Mouse (Mus musculus): Measurements from ENCODE around the gene Lmx1a. TPM values are rescaled to one million over a fixed set of nuclear protein-coding genes. Genes with fewer than 3 reads are reported as not detected.

Lmx1a gene
- polyA plus RNA-seq, 1 experiment from 2014 or later, result 7.1 TPM

DNA sequence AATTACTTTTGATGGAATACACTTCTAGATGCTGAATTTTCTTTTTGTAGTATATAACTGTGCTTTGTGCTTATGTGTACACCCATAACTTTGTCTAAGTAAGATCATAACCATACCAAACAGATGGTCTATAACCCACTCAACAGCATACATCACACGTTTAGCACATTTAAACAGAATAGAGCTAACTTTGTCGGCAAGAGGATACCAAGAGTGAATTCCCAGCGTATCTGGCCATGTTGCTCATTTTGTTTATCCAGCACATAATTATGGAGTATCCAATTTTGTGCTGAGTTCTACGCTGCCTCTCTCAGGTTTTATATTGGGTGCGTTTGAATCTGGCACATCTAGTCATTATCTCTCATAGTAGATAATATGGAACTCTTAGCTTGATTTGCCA, 196.7 kb downstream of the Lmx1a start:
- Histone ChIP-seq H3K4me1 (ENCODE audit: control insufficient read depth, insufficient read depth, low read depth, low read length) (peaks cover 4% of the 10 kb centered on the region), H3K27ac (ENCODE audit: low read depth, low read length) (no peak overlapping the region), H3K4me2 (ENCODE audit: low read length) (no peak overlapping the region), H3K36me3 (ENCODE audit: control insufficient read depth, insufficient read depth, low read length) (no peaks in the 10 kb centered on the region), H3K27me3 (replicated peaks; ENCODE audit: control insufficient read depth, insufficient read depth, low read length) (no peaks in the 10 kb centered on the region), H3K4me3 (ENCODE audit: low read length) (no peak overlapping the region), H3K9ac (ENCODE audit: low read depth, low read length) (no peak overlapping the region), H3K9me3 (ENCODE audit: control insufficient read depth, low read length) (no peaks in the 10 kb centered on the region)
- ATAC-seq, result no peak
- WGBS, result 94% methylated on average over 5 of the region's 5 CpGs

GRCm38 (mm10) chr1:167888120-167888519, 199.1 kb downstream of the Lmx1a start:
- no peak overlapping the region for H3K27ac ChIP-seq (ENCODE audit: low read depth, low read length)
- WGBS, result 70% methylated on average over 5 of the region's 5 CpGs
- no peak for ATAC-seq

GRCm38 (mm10) chr1:167888816-167889215, 199.8 kb downstream of the Lmx1a start:
- H3K4me1 ChIP-seq (ENCODE audit: control insufficient read depth, insufficient read depth, low read depth, low read length), result peaks cover 4% of the 10 kb centered on the region
- H3K4me3 ChIP-seq (ENCODE audit: low read length), result no peak overlapping the region
- peak; percentile 79 for ATAC-seq
- no peaks in the 10 kb centered on the region for H3K36me3 ChIP-seq (ENCODE audit: control insufficient read depth, insufficient read depth, low read length)
- no peaks in the 10 kb centered on the region for H3K9me3 ChIP-seq (ENCODE audit: control insufficient read depth, low read length)
- no peaks in the 10 kb centered on the region for H3K27me3 ChIP-seq (replicated peaks; ENCODE audit: control insufficient read depth, insufficient read depth, low read length)
- H3K9ac ChIP-seq (ENCODE audit: low read depth, low read length), result no peak overlapping the region
- peak overlapping the region; percentile 48 for H3K4me2 ChIP-seq (ENCODE audit: low read length)
- WGBS, result 23% methylated on average over 9 of the region's 9 CpGs
- H3K27ac ChIP-seq (ENCODE audit: low read depth, low read length), result no peak overlapping the region

More at GRCm38 (mm10) chr1:167888120-167888519, 199.1 kb downstream of the Lmx1a start:
- H3K9ac ChIP-seq (ENCODE audit: low read depth, low read length), result no peak overlapping the region; the same call in 1 of the 2 replicates
- no peaks in the 10 kb centered on the region for H3K36me3 ChIP-seq (ENCODE audit: control insufficient read depth, insufficient read depth, low read length)
- peaks cover 4% of the 10 kb centered on the region for H3K4me1 ChIP-seq (ENCODE audit: control insufficient read depth, insufficient read depth, low read depth, low read length)
- H3K9me3 ChIP-seq (ENCODE audit: control insufficient read depth, low read length), result no peaks in the 10 kb centered on the region
- no peaks in the 10 kb centered on the region for H3K27me3 ChIP-seq (replicated peaks; ENCODE audit: control insufficient read depth, insufficient read depth, low read length)
- H3K4me3 ChIP-seq (ENCODE audit: low read length), result no peak overlapping the region
- no peak overlapping the region; the same call in 1 of the 2 replicates for H3K4me2 ChIP-seq (ENCODE audit: low read length)

GRCm38 (mm10) chr1:167896234-167896633, 207.2 kb downstream of the Lmx1a start:
- no peak overlapping the region for H3K4me3 ChIP-seq (ENCODE audit: low read length)
- no peaks in the 10 kb centered on the region for H3K27me3 ChIP-seq (replicated peaks; ENCODE audit: control insufficient read depth, insufficient read depth, low read length)
- no peaks in the 10 kb centered on the region for H3K4me1 ChIP-seq (ENCODE audit: control insufficient read depth, insufficient read depth, low read depth, low read length)
- no peaks in the 10 kb centered on the region for H3K9me3 ChIP-seq (ENCODE audit: control insufficient read depth, low read length)
- WGBS, result 32% methylated on average over 7 of the region's 7 CpGs
- peak; percentile 71 for ATAC-seq
- no peaks in the 10 kb centered on the region for H3K36me3 ChIP-seq (ENCODE audit: control insufficient read depth, insufficient read depth, low read length)
- no peak overlapping the region for H3K27ac ChIP-seq (ENCODE audit: low read depth, low read length)
- no peak overlapping the region for H3K4me2 ChIP-seq (ENCODE audit: low read length)
- no peak overlapping the region for H3K9ac ChIP-seq (ENCODE audit: low read depth, low read length)

Other genes starting within 250 kb of the Lmx1a start
- gene Lrrc52, start 222.5 kb upstream of the Lmx1a start, polyA plus RNA-seq (2015; fragmentation: Nextera tagmentation; extraction: Ambion mirVana), result not detected in 2 replicates
- gene Rxrg, start 90.9 kb upstream of the Lmx1a start, polyA plus RNA-seq (2015; fragmentation: Nextera tagmentation; extraction: Ambion mirVana), result 19.7 and 21.4 TPM in 2 replicates